Mouse (Mus musculus): ENCODE data around the gene Fxn. TPM values are rescaled to one million over a fixed set of nuclear protein-coding genes. Genes with fewer than 3 reads are reported as not detected.

The Fxn gene
- polyA plus RNA-seq, 1 experiment from 2014 or later = 91.1 TPM

DNA sequence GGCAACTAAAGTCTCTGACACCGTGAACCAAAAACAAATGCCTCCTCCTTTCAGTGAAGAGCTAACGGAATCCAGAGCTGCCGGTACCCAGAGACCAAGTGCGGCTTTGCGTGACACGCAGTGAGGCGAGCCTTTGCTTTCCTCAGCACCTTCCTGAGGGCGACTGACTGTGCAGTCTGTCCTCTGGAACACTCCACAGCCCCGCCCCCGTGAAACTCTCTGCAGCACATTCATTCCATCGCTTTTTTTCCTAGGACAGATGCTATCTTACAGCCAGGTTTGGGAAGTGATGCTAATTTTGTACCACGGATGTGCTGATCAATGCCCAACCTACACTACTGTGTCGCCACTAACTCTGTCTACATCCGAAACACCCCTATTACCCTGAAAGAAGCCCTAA lies 17.7 kb downstream of the Fxn start:
- ATAC-seq (replicated peaks; ENCODE audit: low FRiP score) = no peak
- Histone ChIP-seq H3K27me3 (replicated peaks; ENCODE audit: control insufficient read depth, insufficient read depth, low read length) (no peaks in the 10 kb centered on the region), H3K9ac (ENCODE audit: low read depth, low read length) (no peak overlapping the region), H3K27ac (ENCODE audit: low read depth, low read length) (no peak overlapping the region), H3K9me3 (ENCODE audit: control insufficient read depth, low read length) (no peaks in the 10 kb centered on the region), H3K4me3 (ENCODE audit: low read depth, low read length) (no peak overlapping the region), H3K4me1 (replicated peaks; ENCODE audit: control insufficient read depth, insufficient read depth, low read length) (peaks cover 2% of the 10 kb centered on the region; the same call in 1 of the 2 replicates), H3K4me2 (no peak overlapping the region), H3K36me3 (ENCODE audit: control insufficient read depth, insufficient read depth, low read length) (peaks cover 15% of the 10 kb centered on the region; the same call in 1 of the 2 replicates)
- 93% methylated on average over 14 of the region's 14 CpGs for WGBS
- DNase-seq (ENCODE audit: low spot score) = no peak

DNA sequence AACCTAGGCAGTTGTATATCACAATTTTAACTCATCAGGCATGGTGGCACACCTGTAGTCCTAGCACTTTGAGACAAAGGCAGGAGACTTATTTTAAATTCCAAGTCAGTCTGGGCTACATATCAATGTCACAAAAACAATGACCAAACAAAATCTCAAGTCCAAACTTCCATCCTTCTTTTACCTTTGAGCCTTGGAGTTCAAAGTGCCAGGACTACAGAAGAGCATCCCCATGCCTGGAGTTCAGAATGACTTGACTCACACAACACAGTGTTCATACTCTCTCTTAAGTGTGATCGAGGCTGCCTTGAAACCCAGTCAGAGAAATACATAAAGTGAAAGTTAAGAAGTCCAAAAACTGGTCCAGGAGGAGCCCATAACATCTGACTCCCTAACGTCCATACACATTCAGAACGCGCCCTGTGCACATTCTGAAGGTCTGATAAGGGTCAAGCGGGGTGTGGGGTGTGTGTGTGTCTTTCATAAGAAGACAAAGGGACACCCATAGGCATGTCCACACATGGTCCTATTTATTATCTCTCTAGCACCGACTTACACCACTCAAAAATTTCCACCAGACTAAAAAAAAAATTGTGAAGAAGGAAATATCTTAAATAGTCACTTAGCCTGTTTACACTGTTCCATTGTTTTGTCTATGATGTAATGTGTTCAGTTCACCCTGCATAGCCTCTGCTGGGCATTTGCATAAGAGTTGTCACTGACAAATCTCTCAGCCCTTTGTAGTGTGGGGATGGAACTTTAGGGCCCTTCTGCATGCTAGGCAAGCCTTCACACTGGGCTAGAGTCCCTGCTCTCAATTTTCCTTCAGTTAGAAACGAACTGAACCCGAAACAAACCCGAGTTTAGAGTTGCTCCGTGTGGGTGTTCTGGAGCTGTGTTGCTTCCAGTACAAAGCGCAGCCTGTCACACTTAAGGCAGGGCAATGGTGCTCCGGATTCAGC lies 20.7 kb downstream of the Fxn start:
- H3K9me3 ChIP-seq (ENCODE audit: control insufficient read depth, low read length) = no peaks in the 10 kb centered on the region
- no peaks in the 10 kb centered on the region for H3K27me3 ChIP-seq (replicated peaks; ENCODE audit: control insufficient read depth, insufficient read depth, low read length)
- no peaks in the 10 kb centered on the region for H3K4me1 ChIP-seq (replicated peaks; ENCODE audit: control insufficient read depth, insufficient read depth, low read length)
- peaks cover 8% of the 10 kb centered on the region; the same call in 1 of the 2 replicates for H3K36me3 ChIP-seq (ENCODE audit: control insufficient read depth, insufficient read depth, low read length)
- H3K27ac ChIP-seq (ENCODE audit: low read depth, low read length) = no peak overlapping the region
- 77% methylated on average over 12 of the region's 12 CpGs for WGBS
- no peak overlapping the region for H3K4me2 ChIP-seq
- ATAC-seq (replicated peaks; ENCODE audit: low FRiP score) (no peak), DNase-seq (ENCODE audit: low spot score) (no peak)
- H3K9ac ChIP-seq (ENCODE audit: low read depth, low read length) = no peak overlapping the region
- H3K4me3 ChIP-seq (ENCODE audit: low read depth, low read length) = no peak overlapping the region

DNA sequence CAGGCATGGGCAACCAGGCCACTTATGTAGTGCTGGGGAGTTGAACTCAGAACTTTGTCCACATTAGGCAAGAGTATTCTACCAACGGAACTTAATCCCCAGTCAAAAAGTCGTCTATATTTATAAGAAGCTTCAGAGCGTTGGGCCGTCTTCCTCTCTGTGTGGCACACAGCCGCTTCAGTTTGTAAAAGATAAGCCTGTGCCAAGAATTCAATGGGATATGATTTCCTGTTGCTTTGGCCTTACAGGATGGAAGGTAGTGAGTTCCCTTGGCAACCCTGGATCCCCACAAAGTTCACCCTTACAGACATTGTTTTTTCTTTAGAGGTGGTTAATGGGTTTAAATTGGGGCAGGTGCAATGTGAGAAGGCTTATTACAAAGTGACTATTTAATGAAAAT lies 22.0 kb downstream of the Fxn start:
- WGBS = 67% methylated on average over 5 of the region's 5 CpGs
- Histone ChIP-seq H3K4me3 (ENCODE audit: low read depth, low read length) (no peak overlapping the region), H3K4me1 (replicated peaks; ENCODE audit: control insufficient read depth, insufficient read depth, low read length) (no peaks in the 10 kb centered on the region), H3K9ac (ENCODE audit: low read depth, low read length) (no peak overlapping the region), H3K27ac (ENCODE audit: low read depth, low read length) (no peak overlapping the region), H3K27me3 (replicated peaks; ENCODE audit: control insufficient read depth, insufficient read depth, low read length) (no peaks in the 10 kb centered on the region), H3K4me2 (no peak overlapping the region), H3K36me3 (ENCODE audit: control insufficient read depth, insufficient read depth, low read length) (peaks cover 7% of the 10 kb centered on the region; the same call in 1 of the 2 replicates), H3K9me3 (ENCODE audit: control insufficient read depth, low read length) (no peaks in the 10 kb centered on the region)
- ATAC-seq (replicated peaks; ENCODE audit: low FRiP score) (no peak), DNase-seq (ENCODE audit: low spot score) (no peak)

DNA sequence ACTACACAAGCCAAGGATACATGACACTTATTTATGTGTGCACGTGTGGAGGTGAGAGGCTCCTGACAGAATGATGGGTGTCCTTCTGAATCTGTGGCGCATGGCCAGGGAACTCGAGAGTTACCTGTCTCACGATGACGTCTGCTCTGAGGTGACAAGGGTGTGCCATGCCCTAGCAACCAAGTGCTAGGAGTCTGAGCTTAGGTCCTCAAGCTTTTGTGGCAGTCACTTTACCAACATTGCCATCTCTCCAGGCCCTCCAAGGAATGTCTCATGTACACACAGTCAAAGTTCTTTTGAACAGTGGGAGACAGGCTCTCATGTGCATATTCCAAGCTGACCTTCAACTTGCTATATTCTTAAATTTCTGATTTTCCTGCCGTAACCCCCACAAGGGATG lies 22.4 kb downstream of the Fxn start:
- Histone ChIP-seq H3K4me3 (ENCODE audit: low read depth, low read length) (no peak overlapping the region), H3K4me1 (replicated peaks; ENCODE audit: control insufficient read depth, insufficient read depth, low read length) (no peaks in the 10 kb centered on the region), H3K9ac (ENCODE audit: low read depth, low read length) (no peak overlapping the region), H3K27me3 (replicated peaks; ENCODE audit: control insufficient read depth, insufficient read depth, low read length) (no peaks in the 10 kb centered on the region), H3K36me3 (ENCODE audit: control insufficient read depth, insufficient read depth, low read length) (peaks cover 6% of the 10 kb centered on the region; the same call in 1 of the 2 replicates), H3K9me3 (ENCODE audit: control insufficient read depth, low read length) (no peaks in the 10 kb centered on the region), H3K27ac (ENCODE audit: low read depth, low read length) (no peak overlapping the region), H3K4me2 (no peak overlapping the region)
- DNase-seq (ENCODE audit: low spot score) = no peak
- WGBS = 89% methylated on average over 6 of the region's 6 CpGs
- ATAC-seq (replicated peaks; ENCODE audit: low FRiP score) = no peak

DNA sequence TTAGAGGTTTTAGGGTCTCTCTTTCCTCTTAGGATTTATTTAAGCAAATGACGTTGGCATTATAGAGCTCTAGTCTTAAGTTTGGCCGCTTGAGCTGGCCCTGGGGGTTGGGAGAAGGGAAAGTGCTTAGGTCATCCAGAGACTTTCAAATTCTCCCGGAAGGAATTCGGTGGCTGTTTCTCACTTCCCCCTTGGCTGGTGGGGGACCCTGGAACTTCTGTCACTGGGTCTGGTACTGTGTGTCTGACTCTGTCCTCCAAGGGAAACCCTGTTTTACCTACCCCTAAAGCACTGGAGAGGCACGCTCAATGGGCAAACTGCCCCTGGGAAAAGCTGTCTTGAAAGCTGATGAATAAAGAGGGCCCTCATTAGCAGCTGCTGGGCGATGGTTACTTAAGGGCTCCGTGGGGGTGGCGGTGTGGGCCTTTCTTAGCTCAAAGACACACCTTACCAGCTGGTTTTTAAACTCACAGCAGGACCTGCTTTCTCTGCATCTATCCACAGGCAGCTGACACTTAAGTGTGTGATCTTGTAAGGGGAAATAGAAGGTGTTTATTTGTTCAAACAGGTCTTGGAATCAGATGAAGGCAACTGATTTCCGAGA lies 26.6 kb downstream of the Fxn start:
- Histone ChIP-seq H3K4me3 (ENCODE audit: low read depth, low read length) (no peak overlapping the region), H3K4me1 (replicated peaks; ENCODE audit: control insufficient read depth, insufficient read depth, low read length) (peaks cover 2% of the 10 kb centered on the region; the same call in 1 of the 2 replicates), H3K9me3 (ENCODE audit: control insufficient read depth, low read length) (no peaks in the 10 kb centered on the region), H3K4me2 (no peak overlapping the region), H3K27ac (ENCODE audit: low read depth, low read length) (no peak overlapping the region), H3K27me3 (replicated peaks; ENCODE audit: control insufficient read depth, insufficient read depth, low read length) (no peaks in the 10 kb centered on the region), H3K9ac (ENCODE audit: low read depth, low read length) (no peak overlapping the region), H3K36me3 (ENCODE audit: control insufficient read depth, insufficient read depth, low read length) (no peaks in the 10 kb centered on the region)
- no peak for DNase-seq (ENCODE audit: low spot score)
- ATAC-seq (replicated peaks; ENCODE audit: low FRiP score) = no peak
- 34% methylated on average over 9 of the region's 9 CpGs for WGBS

DNA sequence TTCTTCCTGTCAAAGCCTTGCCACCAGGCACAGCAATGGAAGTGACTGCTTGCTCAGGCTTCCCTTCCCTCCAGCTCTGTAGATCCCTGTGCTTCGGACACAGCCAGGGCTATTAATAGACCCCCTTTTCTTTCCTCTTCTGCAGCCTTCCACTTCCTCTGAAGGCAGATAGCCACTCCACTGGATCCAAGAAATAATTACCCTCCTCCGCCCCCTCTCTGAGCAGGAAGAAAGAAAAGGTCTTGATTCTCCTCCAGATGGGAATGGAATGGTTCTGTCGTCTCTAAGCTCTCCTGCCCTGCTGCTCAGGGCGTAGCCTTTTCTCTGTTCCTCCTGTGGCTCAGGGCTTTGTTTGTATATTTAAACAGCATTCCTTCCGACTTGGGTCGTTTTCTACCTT lies 28.5 kb downstream of the Fxn start:
- DNase-seq (ENCODE audit: low spot score) (no peak), ATAC-seq (replicated peaks; ENCODE audit: low FRiP score) (no peak)
- Histone ChIP-seq H3K4me1 (replicated peaks; ENCODE audit: control insufficient read depth, insufficient read depth, low read length) (peaks cover 2% of the 10 kb centered on the region; the same call in 1 of the 2 replicates), H3K36me3 (ENCODE audit: control insufficient read depth, insufficient read depth, low read length) (no peaks in the 10 kb centered on the region), H3K27ac (ENCODE audit: low read depth, low read length) (peak overlapping the region; percentile 25; the same call in 1 of the 2 replicates), H3K4me3 (ENCODE audit: low read depth, low read length) (no peak overlapping the region), H3K9ac (ENCODE audit: low read depth, low read length) (0 out of 2 replicates have a peak overlapping the region, but pooled peaks have one; percentile 25), H3K4me2 (peak overlapping the region; percentile 35; the same call in 1 of the 2 replicates), H3K9me3 (ENCODE audit: control insufficient read depth, low read length) (no peaks in the 10 kb centered on the region), H3K27me3 (replicated peaks; ENCODE audit: control insufficient read depth, insufficient read depth, low read length) (no peaks in the 10 kb centered on the region)
- 12% methylated on average over 6 of the region's 6 CpGs for WGBS

DNA sequence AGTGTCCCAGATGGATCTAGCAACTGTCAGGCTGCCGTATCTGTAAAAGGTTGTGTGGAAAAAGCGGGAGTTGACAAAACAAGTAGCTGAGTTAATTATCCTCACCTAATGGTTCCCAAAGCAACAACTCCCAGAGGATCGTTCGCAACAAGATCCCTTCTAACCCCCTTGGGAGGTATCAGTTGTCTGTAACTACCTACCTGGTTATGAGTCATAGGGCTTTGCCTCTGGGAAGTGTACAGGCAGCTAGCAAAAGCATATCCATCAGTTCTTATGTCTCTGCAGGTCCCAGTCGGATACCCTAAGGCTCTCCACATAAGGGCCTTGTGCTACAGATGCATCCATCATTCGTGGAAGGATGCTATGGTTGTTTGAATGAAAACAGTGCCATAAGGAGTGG lies 37.1 kb downstream of the Fxn start:
- H3K4me2 ChIP-seq = no peak overlapping the region
- H3K9ac ChIP-seq (ENCODE audit: low read depth, low read length) = no peak overlapping the region
- no peak overlapping the region for H3K4me3 ChIP-seq (ENCODE audit: low read depth, low read length)
- H3K27me3 ChIP-seq (replicated peaks; ENCODE audit: control insufficient read depth, insufficient read depth, low read length) = no peaks in the 10 kb centered on the region
- no peaks in the 10 kb centered on the region for H3K9me3 ChIP-seq (ENCODE audit: control insufficient read depth, low read length)
- no peak overlapping the region for H3K27ac ChIP-seq (ENCODE audit: low read depth, low read length)
- H3K36me3 ChIP-seq (ENCODE audit: control insufficient read depth, insufficient read depth, low read length) = no peaks in the 10 kb centered on the region
- no peaks in the 10 kb centered on the region; the same call in 1 of the 2 replicates for H3K4me1 ChIP-seq (replicated peaks; ENCODE audit: control insufficient read depth, insufficient read depth, low read length)
- ATAC-seq (replicated peaks; ENCODE audit: low FRiP score) = no peak
- DNase-seq (ENCODE audit: low spot score) = no peak
- WGBS = 80% methylated on average over 6 of the region's 6 CpGs

DNA sequence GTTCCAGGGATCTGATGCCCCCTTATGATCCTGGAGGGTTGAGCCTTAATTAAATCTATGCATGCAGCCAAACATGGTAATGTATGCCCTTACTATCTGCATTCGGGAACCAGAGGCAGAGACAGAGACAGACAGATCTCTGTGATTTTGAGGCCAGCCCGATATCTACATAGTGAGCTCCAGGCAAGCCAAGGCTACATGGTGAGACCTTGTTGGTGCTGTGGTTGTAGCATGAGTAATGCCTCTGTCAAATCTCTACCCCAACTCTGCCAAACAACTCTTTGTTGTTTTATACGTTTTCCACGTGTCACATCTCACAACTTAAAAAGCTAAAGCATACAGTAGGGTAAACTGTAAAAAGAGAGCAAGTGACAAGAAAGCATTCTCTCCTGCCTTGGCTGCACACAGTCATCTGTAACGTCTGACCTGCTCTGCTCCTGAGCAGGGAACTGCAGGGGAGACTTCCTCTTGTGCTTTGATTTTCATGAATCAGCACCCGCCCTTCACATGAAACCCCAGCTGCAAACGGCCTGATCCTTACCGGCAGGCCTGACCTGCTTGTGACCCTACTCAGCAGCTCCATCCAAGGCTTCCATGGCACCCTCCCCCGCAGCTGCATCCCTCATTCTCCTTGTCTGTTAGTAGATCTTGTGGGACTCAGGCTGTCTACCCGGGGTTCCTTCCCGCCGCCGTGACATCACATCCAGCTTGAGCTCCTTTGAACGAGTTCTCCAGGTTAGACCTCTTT lies 38.4 kb downstream of the Fxn start:
- Histone ChIP-seq H3K4me2 (no peak overlapping the region), H3K4me3 (ENCODE audit: low read depth, low read length) (no peak overlapping the region), H3K9ac (ENCODE audit: low read depth, low read length) (no peak overlapping the region), H3K9me3 (ENCODE audit: control insufficient read depth, low read length) (no peaks in the 10 kb centered on the region), H3K36me3 (ENCODE audit: control insufficient read depth, insufficient read depth, low read length) (no peaks in the 10 kb centered on the region), H3K27me3 (replicated peaks; ENCODE audit: control insufficient read depth, insufficient read depth, low read length) (no peaks in the 10 kb centered on the region), H3K4me1 (replicated peaks; ENCODE audit: control insufficient read depth, insufficient read depth, low read length) (no peaks in the 10 kb centered on the region; the same call in 1 of the 2 replicates), H3K27ac (ENCODE audit: low read depth, low read length) (no peak overlapping the region)
- WGBS = 32% methylated on average over 14 of the region's 14 CpGs
- DNase-seq (ENCODE audit: low spot score) = no peak
- ATAC-seq (replicated peaks; ENCODE audit: low FRiP score) = no peak

All from liver, embryonic 11.5 days (tissue).